Mouse (Mus musculus): Measurements from ENCODE around the gene Btg4. TPM values are rescaled to one million over a fixed set of nuclear protein-coding genes. Genes with fewer than 3 reads are reported as not detected.
A peak's percentile ranks its signal among the peaks of the same experiment; 100 is the strongest.

Gene Btg4
- not detected in 2 replicates for polyA plus RNA-seq (2015; fragmentation: Nextera tagmentation; extraction: Ambion mirVana)

DNA sequence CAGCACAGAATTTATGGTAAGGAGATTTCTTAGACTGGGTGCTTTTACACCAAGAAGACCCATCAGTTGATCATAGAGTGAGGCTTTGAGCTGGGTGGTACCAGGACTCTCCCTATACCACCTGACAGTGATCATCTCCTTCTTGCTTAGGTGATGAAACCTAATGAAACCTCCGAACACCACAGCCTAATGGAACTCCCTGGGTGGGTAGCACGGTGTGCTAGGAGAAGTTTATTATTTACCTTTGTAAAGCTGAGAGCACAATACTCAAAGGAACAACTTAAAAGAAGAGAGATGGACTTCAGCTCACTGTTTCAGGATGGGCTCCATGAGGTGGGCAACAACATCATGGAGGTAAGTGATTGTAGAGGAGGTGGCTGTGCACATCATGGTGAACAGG, at the start of gene Btg4:
Btg4 (plus strand) TSS at position 301 of the 400 bp plus-strand sequence.
- no peaks in the 10 kb centered on the region for H3K4me1 ChIP-seq (replicated peaks; ENCODE audit: insufficient read depth, low read length)
- WGBS = 83% methylated on average over 2 of the region's 2 CpGs
- H3K9me3 ChIP-seq (replicated peaks; ENCODE audit: low read length) = no peaks in the 10 kb centered on the region
- no peak for TF ChIP-seq CTCF (IDR thresholded peaks at IDR 0.05; ENCODE audit: low read depth)
- H3K9ac ChIP-seq (ENCODE audit: low read depth, low read length) = no peak within 1 kb of the TSS
- DNase-seq (ENCODE audit: low spot score) = no peak
- H3K4me2 ChIP-seq (ENCODE audit: low read length) = no peak within 1 kb of the TSS
- no peak within 1 kb of the TSS for H3K4me3 ChIP-seq (replicated peaks; ENCODE audit: low read depth, low read length)
- H3K27ac ChIP-seq = no peak within 1 kb of the TSS
- no peak for ATAC-seq (replicated peaks; ENCODE audit: low FRiP score, low read depth)
- H3K27me3 ChIP-seq (ENCODE audit: insufficient read depth, low read length) = no peaks in the 10 kb centered on the region
- 0 out of 2 replicates have a peak, but pooled peaks cover 2% of the 10 kb centered on the region for H3K36me3 ChIP-seq (ENCODE audit: insufficient read depth, low read length)

DNA sequence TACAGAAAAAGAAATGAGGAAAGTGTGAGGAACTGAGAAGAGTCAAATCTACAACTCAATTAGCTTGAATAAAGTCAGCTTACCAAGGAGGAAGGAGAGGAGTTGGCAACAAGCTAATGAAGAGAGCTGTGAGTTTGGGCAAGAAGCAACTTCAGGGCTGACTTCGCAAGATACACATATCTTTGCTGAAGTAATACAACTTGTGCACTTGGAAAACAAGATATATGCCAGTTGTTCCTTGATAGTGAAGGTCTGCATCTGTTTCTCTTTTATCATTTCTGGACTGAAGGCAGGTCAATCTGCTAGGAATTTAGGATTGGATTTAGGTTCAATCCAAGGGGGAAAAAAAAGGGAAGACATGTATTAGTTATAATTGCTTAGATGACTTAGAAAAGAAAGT, 47.1 kb upstream of the Btg4 start:
- WGBS = 88% methylated on average over 1 of the region's 1 CpGs
- H3K9me3 ChIP-seq (replicated peaks; ENCODE audit: low read length) = no peaks in the 10 kb centered on the region
- no peak for DNase-seq (ENCODE audit: low spot score)
- H3K4me2 ChIP-seq (ENCODE audit: low read length) = no peak overlapping the region
- no peak overlapping the region for H3K9ac ChIP-seq (ENCODE audit: low read depth, low read length)
- no peak for TF ChIP-seq CTCF (IDR thresholded peaks at IDR 0.05; ENCODE audit: low read depth)
- no peaks in the 10 kb centered on the region for H3K4me1 ChIP-seq (replicated peaks; ENCODE audit: insufficient read depth, low read length)
- no peaks in the 10 kb centered on the region for H3K27me3 ChIP-seq (ENCODE audit: insufficient read depth, low read length)
- no peak overlapping the region for H3K27ac ChIP-seq
- H3K4me3 ChIP-seq (replicated peaks; ENCODE audit: low read depth, low read length) = no peak overlapping the region
- H3K36me3 ChIP-seq (ENCODE audit: insufficient read depth, low read length) = no peaks in the 10 kb centered on the region
- no peak for ATAC-seq (replicated peaks; ENCODE audit: low FRiP score, low read depth)

DNA sequence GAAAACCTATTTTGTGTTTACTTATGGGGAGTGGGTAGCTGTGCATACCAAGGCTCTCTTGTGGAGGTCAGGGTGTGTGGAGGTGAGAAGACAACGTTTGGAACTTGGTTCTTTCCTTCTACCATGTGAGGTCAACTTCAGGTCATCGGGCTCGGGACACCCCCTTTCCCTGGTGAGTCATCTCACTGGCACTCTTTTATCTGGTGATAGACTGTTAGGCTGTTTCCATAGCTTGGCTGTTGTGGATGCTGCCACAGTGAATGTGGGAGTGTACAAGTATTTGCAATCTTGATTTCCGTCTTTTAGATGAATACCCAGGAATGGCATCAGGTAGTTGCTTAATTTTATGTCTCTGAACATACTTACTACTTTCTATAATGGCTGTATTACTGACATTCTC, 45.0 kb upstream of the Btg4 start:
- no peaks in the 10 kb centered on the region for H3K36me3 ChIP-seq (ENCODE audit: insufficient read depth, low read length)
- TF ChIP-seq CTCF (IDR thresholded peaks at IDR 0.05; ENCODE audit: low read depth) = no peak
- no peaks in the 10 kb centered on the region for H3K9me3 ChIP-seq (replicated peaks; ENCODE audit: low read length)
- H3K4me2 ChIP-seq (ENCODE audit: low read length) = no peak overlapping the region
- ATAC-seq (replicated peaks; ENCODE audit: low FRiP score, low read depth) = no peak
- DNase-seq (ENCODE audit: low spot score) = no peak
- WGBS = 49% methylated on average over 4 of the region's 4 CpGs
- H3K9ac ChIP-seq (ENCODE audit: low read depth, low read length) = no peak overlapping the region
- no peaks in the 10 kb centered on the region for H3K4me1 ChIP-seq (replicated peaks; ENCODE audit: insufficient read depth, low read length)
- H3K4me3 ChIP-seq (replicated peaks; ENCODE audit: low read depth, low read length) = no peak overlapping the region
- no peak overlapping the region for H3K27ac ChIP-seq
- no peaks in the 10 kb centered on the region for H3K27me3 ChIP-seq (ENCODE audit: insufficient read depth, low read length)

DNA sequence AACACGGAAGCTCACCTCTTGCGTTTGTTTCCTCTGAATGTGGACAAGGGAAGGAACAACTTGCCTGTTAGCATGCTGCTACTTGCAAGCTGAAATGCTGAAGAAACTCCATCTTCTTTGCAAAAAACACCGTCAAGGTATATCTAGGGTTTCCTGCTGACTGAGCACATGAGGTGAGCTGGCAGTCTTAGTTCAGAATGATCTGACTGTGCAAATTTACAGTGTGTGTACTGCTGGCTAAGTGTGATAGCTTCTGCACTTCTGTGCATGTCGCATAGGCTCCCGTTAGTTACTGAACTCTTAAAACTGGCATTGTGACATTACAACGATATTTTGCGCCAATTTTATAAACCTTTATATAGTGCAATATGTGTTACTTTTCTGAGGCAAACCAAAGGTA, 41.0 kb upstream of the Btg4 start:
- Histone ChIP-seq H3K4me2 (ENCODE audit: low read length) (no peak overlapping the region), H3K27me3 (ENCODE audit: insufficient read depth, low read length) (no peaks in the 10 kb centered on the region), H3K4me1 (replicated peaks; ENCODE audit: insufficient read depth, low read length) (no peaks in the 10 kb centered on the region), H3K9ac (ENCODE audit: low read depth, low read length) (no peak overlapping the region), H3K4me3 (replicated peaks; ENCODE audit: low read depth, low read length) (no peak overlapping the region), H3K9me3 (replicated peaks; ENCODE audit: low read length) (no peaks in the 10 kb centered on the region), H3K27ac (no peak overlapping the region), H3K36me3 (ENCODE audit: insufficient read depth, low read length) (no peaks in the 10 kb centered on the region)
- no peak for DNase-seq (ENCODE audit: low spot score)
- WGBS = 78% methylated on average over 7 of the region's 7 CpGs
- no peak for TF ChIP-seq CTCF (IDR thresholded peaks at IDR 0.05; ENCODE audit: low read depth)
- ATAC-seq (replicated peaks; ENCODE audit: low FRiP score, low read depth) = no peak

DNA sequence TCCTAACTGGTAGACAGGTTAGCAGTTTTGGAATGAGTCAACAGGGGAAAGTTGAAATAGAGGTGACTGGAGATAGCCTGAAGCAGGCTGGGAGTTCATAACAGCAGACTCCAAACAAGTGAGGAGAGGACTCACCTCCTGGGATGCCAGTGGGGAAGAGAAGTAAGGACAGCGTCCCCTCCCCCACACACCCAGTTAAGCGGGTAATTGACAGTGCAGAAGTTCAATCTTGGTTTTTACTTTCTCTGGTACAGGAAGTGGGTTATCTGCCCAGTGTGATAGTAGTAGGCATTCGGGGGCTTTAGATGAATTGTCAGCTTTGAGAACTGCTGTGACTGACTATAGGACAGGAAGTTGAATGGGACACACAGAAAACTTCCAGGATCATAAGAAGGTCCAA, 40.4 kb upstream of the Btg4 start:
- H3K4me1 ChIP-seq (replicated peaks; ENCODE audit: insufficient read depth, low read length) = no peaks in the 10 kb centered on the region
- WGBS = 75% methylated on average over 3 of the region's 3 CpGs
- TF ChIP-seq CTCF (IDR thresholded peaks at IDR 0.05; ENCODE audit: low read depth) = no peak
- no peak overlapping the region for H3K27ac ChIP-seq
- ATAC-seq (replicated peaks; ENCODE audit: low FRiP score, low read depth) (no peak), DNase-seq (ENCODE audit: low spot score) (no peak)
- H3K27me3 ChIP-seq (ENCODE audit: insufficient read depth, low read length) = no peaks in the 10 kb centered on the region
- no peak overlapping the region for H3K4me2 ChIP-seq (ENCODE audit: low read length)
- no peaks in the 10 kb centered on the region for H3K9me3 ChIP-seq (replicated peaks; ENCODE audit: low read length)
- H3K9ac ChIP-seq (ENCODE audit: low read depth, low read length) = no peak overlapping the region
- no peak overlapping the region for H3K4me3 ChIP-seq (replicated peaks; ENCODE audit: low read depth, low read length)
- no peaks in the 10 kb centered on the region for H3K36me3 ChIP-seq (ENCODE audit: insufficient read depth, low read length)

DNA sequence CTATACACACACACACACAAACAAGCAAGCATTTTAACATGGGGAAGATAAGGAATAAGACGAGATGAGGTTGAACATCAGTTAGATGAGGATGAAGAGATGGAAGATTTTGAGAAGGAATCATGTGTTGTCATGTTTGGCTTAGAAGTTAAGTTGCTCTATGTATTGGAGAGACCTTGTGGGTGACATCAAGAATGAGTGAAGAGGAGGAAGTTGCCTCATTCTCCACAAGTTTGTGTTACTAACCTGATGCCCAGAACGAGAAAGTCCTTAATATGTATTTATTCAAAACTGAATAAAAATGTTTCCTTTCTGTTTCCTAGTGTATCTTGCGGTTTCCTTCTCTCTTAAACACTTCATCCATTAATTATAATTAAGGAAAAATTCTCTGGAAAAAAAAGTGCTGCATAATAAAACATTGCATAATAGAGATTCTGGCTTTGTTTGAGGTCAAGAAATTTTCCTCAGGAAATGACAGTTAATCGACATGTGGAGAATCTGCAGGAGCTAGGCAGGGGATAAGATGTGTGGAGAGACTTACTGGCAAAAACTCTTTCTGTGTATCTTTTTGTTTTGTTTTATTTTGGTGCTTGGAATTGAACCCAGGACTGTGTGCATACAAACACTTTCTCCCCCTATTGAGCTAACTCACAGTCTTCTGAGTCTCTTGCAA, 39.4 kb upstream of the Btg4 start:
- H3K4me3 ChIP-seq (replicated peaks; ENCODE audit: low read depth, low read length) = no peak overlapping the region
- no peaks in the 10 kb centered on the region for H3K36me3 ChIP-seq (ENCODE audit: insufficient read depth, low read length)
- no peak for DNase-seq (ENCODE audit: low spot score)
- H3K4me1 ChIP-seq (replicated peaks; ENCODE audit: insufficient read depth, low read length) = no peaks in the 10 kb centered on the region
- no peaks in the 10 kb centered on the region for H3K27me3 ChIP-seq (ENCODE audit: insufficient read depth, low read length)
- WGBS = 81% methylated on average over 4 of the region's 4 CpGs
- no peaks in the 10 kb centered on the region for H3K9me3 ChIP-seq (replicated peaks; ENCODE audit: low read length)
- TF ChIP-seq CTCF (IDR thresholded peaks at IDR 0.05; ENCODE audit: low read depth) = no peak
- ATAC-seq (replicated peaks; ENCODE audit: low FRiP score, low read depth) = no peak
- no peak overlapping the region for H3K4me2 ChIP-seq (ENCODE audit: low read length)
- H3K9ac ChIP-seq (ENCODE audit: low read depth, low read length) = no peak overlapping the region
- no peak overlapping the region for H3K27ac ChIP-seq

DNA sequence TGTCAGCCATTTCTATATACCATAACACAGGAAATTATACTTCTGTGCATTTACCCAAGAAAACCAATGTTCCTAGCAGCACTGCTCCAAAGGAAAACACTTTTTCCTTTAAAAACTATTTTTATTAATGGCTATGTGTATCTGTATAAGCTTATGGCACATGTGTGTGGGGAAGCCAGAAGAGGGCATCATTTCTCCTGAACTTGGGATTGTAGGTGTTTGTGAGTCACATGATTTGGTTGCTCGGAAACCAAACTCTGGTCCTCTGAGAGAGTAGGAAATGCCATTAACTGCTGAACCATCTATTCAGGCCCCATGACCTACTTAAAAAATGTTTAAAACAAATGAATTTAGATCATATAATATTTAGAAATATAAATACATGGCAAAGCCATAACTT, 33.7 kb upstream of the Btg4 start:
- Histone ChIP-seq H3K9me3 (replicated peaks; ENCODE audit: low read length) (no peaks in the 10 kb centered on the region), H3K27me3 (ENCODE audit: insufficient read depth, low read length) (no peaks in the 10 kb centered on the region), H3K4me3 (replicated peaks; ENCODE audit: low read depth, low read length) (no peak overlapping the region), H3K27ac (no peak overlapping the region), H3K4me1 (replicated peaks; ENCODE audit: insufficient read depth, low read length) (no peaks in the 10 kb centered on the region), H3K4me2 (ENCODE audit: low read length) (no peak overlapping the region), H3K9ac (ENCODE audit: low read depth, low read length) (no peak overlapping the region), H3K36me3 (ENCODE audit: insufficient read depth, low read length) (no peaks in the 10 kb centered on the region)
- WGBS = 90% methylated on average over 1 of the region's 1 CpGs
- no peak for DNase-seq (ENCODE audit: low spot score)
- TF ChIP-seq CTCF (IDR thresholded peaks at IDR 0.05; ENCODE audit: low read depth) = peak; percentile 32
- ATAC-seq (replicated peaks; ENCODE audit: low FRiP score, low read depth) = no peak
